Mouse (Mus musculus): ENCODE results near the gene Litaf. TPM values are rescaled to one million over a fixed set of nuclear protein-coding genes. Genes with fewer than 3 reads are reported as not detected.
"Not testable (repeated sequence)": the region's sequence is repeated elsewhere in the genome, so short reads cannot be mapped to it uniquely, and the experiment has no call there.

Gene Litaf
- total RNA-seq, 2 experiments from 2014 or later = 12.4 to 13.2 TPM

DNA sequence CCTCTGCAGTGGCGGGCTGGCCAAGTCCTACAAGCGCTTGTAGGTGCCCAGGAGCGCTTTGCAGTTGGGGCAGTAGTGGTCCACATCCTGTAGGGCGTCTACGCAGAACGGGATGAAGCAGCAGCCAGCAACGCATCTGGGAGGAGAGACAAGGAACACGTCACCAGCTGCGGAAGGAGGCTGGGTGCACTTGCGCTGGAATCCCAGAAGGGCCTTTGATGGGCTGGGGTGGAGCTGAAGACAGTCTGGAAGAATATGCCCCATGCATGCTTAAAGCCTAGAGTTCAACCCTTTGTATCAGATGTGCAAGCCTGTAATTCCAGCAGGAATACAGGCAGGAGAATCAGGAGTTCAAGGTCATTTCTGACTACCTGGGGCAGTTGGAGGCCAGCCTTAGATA, 105.0 kb downstream of the Litaf start:
- DNase-seq (ENCODE audit: low spot score in 2 of 2) = no peak

DNA sequence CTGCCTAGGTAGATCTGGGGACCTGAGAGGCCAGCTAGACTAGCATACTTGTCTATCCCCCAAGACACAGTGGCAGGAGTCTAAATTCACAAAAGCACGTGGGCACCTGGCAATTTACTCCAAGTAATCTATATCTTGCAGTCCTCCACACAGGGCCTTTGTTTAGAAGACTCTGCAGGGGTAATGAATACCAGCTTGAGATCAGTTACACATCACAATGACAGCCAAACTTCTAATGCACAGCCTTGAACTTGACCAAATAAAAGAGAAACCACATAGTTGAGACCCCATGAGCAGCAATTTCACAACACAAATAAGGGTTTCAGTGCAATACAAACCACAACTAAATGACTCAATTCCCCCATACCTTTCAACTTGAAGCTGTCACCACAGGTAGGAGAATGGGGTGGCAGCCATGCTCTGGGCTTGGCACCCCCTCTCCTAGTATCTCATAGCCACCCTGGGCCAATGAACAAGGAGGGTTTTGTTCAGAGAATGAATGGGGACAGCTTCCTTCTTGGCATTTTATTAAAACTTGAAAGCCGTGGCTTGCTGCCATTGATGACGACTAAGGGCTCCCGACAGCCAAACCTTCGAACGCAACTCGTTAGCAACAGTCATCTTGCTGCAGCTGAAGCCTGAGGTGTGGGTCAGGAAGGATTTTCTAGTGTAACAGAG, 107.1 kb downstream of the Litaf start:
- peak; percentile 71 to 75 for DNase-seq (ENCODE audit: low spot score in 2 of 2)

DNA sequence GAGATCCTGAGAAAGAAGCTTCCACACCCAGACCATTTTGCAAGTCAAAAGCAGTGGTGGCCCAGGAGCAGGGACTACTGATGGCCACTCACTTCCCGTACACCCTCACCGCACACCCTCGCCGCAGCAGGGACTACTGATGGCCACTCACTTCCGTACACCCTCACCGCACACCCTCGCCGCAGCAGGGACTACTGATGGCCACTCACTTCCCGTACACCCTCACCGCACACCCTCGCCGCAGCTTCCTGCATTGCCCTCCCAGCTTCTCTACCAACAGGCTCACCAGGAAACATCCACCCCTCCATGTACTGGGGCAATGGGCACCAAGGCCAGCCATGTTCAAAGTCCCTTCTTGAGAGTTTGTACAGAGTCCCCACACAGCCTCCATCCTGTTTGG, 107.7 kb downstream of the Litaf start:
- DNase-seq (ENCODE audit: low spot score in 2 of 2) = not testable (repeated sequence)

DNA sequence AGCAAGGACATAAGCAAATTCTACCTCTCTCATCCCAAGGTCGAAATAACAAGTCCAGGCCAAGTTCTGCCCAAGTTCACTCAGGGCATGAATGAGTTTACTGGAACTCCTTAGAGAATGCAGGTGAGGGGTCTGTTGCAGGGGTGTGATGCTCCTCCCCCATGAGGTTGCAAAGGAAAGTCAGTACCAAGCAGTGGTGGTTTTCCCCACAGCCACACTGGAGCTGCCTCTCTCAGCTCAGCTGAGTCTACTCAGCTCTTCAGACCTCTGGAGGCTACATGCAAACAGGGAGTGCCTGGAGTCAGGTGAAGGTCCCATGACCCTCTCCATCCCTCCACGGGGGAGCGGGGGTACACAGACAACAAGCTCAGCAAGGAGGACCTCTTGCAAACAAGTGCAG, 108.2 kb downstream of the Litaf start:
- DNase-seq (ENCODE audit: low spot score in 2 of 2) = no peak

DNA sequence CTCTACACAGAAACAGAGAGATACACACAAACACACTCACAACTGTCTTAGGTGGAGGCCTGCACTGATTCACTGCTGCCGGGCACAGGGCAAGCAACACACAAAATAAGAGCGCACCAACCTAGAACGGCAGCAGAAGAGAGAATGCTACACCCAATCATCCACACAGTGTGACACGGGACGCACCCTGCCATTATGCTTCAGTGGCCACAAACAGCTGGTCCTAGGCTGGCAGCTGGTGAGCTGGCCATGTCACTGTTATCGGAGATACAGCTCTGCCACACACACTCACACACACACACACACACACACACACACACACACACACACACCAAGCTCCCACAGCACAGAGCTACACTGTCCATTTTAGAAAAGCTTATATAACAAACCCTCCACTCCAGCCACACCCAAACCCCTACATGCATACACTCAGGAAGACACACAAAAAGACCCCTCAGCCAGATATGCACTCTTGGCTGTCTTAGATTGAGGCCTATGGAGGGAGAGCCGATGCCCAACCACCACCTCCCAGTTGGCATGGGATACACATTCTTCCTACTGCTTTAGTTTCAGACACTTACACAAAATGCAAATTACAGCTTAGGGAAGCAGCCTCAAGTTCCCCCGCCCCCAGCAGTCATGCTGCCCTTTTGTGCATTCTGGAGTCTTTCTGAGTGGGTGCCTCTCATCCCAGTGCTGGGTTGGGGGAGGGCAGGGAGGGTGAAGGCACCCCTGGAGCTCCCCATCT, 108.8 kb downstream of the Litaf start:
- peak in 1 of 2 experiments; percentile 22 for DNase-seq (ENCODE audit: low spot score in 2 of 2)

DNA sequence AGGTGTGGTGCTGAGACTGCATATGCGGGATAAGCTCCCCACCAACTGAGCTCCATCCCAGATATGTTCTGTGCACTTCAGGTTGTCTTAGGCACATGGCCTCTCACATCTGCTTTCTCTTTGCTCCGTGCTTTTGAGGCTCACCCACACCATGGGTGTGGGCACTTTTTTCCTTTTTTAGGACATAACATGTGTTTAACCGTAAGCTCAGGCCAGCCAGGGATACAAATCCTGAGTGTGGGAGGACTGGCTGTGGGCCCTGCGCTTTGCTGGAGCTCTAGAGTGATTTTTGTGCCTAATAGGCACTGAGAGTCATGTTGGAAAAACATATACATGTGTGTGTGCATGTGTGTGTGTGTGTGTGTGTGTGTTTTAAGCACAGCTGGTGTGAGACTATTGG, 110.9 kb downstream of the Litaf start:
- DNase-seq (ENCODE audit: low spot score in 2 of 2) = peak in 1 of 2 experiments; percentile 28

DNA sequence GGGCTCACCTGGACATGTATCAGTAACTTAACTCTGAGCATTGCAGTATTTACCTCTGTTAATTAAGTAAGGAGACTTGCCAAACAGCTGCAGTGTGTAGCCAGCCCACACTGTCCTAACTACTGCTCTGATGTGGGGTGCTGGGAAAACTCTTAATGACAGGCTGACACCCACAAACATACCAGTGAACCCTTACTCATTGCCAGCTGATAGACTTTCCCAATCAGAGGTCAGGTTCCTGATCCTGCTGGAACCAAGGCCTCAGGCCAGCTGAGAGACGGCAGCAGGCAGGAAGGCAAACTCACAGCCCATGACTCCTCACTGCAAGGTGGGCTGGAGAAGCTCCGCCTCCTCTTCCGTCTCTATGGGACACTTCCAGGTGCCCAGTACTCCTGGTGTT, 113.1 kb downstream of the Litaf start:
- DNase-seq (ENCODE audit: low spot score in 2 of 2) = no peak

DNA sequence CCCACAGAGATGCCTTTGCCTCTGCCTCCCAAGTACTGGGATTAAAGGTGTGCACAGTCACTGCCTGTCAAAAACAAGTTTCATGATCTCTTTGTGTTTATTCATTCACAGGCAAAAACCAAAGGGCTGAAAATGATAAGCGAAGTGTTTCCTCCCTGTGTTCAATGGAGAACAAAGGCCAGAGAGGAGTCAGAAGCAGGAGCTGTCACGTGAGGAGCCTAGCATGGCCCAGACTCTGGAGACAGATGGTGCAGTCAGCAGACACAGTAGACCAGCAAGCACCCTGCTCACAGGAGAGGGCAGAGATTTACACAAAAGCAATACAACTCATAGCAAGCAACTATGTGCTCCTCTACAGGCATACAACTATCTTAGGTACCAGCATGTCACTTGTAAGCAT, 113.9 kb downstream of the Litaf start:
- no peak for DNase-seq (ENCODE audit: low spot score in 2 of 2)

DNA sequence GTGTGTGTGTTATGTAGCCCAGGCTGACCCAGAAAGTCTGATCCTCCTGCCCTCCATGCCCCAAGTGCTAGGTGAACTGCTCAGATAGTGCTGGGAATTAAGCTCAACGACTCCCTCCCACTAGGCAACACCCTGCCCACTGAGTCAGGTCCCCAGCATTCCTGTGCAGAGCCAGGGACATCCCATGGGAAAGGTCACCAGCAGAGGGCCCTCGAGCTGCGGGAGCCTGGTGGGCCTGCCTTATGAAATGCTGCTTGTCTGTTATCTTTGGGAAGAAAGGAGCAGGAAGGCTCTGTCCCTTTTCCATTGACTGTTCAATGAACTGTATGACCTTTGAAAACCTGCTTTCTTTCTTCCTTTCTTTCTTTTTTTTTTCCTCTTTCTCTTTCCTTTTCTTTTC, 114.4 kb downstream of the Litaf start:
- DNase-seq (ENCODE audit: low spot score in 2 of 2) = peak; percentile 40 to 65

DNA sequence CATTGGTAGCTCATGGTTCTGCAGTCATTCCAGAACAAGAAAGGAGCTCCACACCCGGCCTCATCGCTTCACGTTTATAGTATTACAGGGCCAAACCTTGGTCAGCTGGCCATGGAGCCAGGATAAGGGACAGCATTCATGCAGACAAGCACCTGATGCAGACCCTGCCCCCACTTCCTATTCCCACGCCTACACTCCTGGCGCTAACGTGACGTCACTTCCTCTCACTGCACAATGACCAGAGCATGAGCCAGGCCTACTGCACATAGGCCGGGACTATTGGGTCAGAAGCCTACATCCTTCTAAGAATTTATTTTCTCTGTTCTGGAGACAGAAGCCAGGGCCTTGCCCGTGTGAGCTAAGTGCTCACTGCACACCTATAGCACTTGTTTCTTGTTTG, 115.4 kb downstream of the Litaf start:
- DNase-seq (ENCODE audit: low spot score in 2 of 2) = no peak

DNA sequence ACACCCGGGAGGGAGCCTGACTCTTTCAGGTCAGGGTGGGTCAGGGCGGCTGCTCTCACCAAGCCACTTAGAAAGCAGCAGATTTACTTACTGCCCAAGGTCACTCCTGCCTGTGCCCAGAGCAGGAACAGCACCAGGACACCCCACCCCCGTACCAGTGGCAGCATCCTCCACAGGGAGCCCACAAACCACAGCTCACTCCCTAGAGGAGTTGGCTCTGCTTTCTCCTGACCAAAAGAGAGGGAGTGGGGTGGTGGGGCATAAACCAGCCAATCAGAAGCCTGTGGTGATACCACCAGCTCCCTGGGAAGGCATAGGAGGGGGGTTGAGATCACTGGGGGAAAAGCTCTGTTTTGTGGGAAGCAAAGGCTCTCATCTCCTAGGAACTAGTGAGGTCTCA, 118.2 kb downstream of the Litaf start:
- DNase-seq (ENCODE audit: low spot score in 2 of 2) = no peak

DNA sequence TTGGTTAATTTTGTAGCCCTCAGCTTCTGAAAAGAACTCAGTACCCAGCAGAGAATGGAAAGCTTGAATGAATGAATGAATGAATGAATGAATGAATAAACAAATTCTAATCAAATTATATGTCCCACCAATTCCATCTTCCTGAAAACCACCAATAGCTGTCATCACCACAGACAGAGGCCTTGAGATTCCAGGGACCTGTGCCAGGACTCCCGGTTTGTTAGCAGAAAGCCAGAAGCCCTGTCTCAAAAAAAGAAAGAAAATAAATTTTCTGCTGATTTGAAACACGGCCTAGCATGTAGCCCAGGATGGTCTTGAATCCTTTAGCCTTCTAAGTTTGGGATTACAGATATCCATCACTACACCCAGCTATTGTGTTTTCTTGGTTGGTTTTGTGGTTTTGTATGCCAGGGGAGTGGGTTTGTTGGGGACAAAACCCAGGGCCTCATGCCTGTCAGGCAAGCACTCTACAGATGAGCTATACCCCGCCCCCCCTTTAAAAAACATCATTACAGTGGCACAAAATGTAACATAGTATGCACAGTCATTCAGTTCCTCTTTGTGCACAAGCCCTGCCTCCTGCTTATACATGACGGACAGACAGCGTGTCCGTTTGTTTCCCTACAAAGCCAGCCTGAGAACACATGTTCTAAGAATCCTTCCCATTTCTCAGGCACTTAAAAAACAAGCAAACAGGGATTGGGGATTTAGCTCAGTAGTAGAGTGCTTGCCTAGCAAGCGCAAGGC, 120.4 kb downstream of the Litaf start:
- DNase-seq (ENCODE audit: low spot score in 2 of 2) = no peak

DNA sequence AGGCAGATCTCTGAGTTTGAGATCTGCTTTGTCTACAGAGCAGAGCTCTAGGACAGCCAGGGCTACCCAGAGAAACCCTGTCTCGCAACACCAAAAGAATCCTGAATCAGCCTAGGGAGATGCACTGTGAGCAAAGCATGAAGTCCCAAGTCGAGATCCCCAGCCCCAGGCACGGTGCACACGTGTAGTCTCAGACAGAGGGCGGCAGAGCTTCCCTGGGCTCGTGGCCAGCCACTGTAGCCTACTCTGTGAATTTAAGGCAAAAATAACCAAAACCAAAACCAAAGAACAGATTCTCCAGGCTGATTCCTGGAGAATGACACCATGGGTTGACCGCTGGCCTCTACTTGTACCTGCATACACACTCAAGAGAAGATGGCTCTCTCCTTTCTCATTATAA, 121.4 kb downstream of the Litaf start:
- no peak for DNase-seq (ENCODE audit: low spot score in 2 of 2)

DNA sequence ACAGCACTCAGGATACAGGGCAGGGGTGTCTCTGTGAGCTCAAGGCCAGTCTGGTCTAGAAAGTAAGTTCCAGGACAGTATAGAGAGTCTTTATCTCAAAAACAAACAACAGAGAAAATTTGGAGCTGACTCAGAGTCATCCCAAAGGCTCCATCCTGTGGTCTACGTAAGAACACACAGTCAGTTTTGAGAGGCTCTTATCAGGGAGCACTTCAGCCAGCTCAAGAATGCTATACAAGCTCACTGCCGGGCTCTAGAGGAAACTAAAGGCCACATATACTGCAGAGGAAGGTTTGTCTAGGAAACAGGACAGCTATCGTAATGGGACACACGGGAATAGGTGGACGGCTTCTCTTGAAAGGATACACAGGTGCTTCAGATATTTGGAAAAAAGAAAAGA, 122.7 kb downstream of the Litaf start:
- no peak for DNase-seq (ENCODE audit: low spot score in 2 of 2)

DNA sequence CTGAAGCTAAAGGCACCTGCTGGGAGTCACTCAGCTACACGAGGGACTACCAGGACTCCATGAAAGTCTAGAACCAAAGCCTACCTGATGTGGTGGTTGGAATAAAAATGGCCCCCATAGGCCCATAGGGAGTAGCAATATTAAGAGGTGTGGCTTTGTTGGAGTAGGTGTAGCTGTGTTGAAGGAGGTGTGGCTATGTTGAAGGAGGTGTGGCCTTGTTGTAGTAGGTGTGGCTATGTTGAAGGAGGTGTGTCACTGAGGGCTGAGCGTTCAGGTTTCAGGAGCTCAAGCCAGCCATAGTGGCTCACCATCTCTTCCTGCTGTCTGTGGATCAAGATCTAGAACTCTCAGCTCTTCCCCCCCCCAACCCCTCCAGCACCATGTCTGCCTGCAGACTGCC, 125.3 kb downstream of the Litaf start:
- no peak for DNase-seq (ENCODE audit: low spot score in 2 of 2)

DNA sequence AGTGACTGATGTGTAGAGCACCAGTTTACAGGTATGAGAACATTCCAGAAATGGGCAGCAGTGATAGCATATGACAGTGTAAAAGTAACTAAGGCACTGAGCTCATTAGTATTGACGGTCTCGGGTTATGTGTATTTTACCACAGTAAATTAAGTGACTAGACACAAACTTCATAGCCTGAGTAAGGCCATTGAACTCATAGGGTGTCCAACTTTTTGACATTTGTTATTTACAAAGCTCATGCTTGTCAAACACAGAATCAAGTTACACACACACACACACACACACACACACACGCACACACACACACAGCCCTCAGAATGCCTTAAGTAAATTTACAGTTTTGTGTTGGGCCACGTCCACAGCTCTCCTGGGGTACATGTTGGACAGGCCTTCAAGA, 126.0 kb downstream of the Litaf start:
- DNase-seq (ENCODE audit: low spot score in 2 of 2) = no peak

DNA sequence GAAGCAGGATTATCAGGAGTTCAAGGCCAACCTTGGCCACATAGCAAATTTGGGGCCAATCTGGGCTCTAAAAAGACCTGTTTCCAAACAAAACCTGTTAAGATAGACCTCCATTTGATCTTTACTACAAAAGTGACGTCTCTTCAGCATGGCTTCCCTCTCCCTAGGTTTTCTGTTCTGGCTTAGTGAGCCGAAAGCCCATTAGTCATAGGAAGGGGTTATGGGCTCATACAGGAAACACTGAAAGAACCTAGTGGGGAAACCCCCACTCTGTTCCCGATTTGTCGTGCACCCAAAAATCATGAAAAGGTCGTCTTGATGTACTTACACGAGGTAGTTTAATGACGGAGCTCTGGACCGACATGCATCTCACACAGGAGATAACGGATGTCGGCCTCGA, 128.5 kb downstream of the Litaf start:
- DNase-seq (ENCODE audit: low spot score in 2 of 2) = no peak

DNA sequence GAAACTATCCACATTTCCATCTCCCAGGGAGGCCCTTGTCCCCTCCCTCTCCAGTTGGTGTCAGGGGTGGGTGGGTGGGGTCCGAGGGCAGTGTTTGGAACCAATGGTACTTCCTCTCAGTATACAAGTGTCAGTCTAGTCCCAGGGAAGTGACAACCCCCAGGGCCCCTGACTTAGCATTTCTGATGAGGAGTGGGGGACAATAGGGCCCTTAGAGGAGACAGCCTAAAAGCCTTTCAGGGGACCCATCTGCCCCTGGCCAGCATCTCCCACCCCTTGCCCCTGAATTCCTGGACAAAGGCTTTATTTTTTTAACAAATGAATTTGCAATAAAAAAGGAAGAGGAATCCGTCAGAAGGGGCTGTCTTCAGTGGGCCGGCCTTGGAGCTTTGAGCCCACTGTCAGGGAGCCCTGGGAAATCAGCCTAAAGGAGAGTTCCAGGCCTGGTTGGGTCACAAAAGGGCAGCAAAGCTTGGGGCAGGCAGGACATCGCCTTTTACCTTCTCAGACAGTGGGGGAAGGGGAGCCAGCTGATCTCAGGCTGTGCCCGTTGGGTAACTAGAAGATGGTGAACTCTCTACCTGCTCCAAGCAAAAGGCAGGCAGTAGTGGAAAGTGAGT, 129.1 kb downstream of the Litaf start:
- no peak for DNase-seq (ENCODE audit: low spot score in 2 of 2)

DNA sequence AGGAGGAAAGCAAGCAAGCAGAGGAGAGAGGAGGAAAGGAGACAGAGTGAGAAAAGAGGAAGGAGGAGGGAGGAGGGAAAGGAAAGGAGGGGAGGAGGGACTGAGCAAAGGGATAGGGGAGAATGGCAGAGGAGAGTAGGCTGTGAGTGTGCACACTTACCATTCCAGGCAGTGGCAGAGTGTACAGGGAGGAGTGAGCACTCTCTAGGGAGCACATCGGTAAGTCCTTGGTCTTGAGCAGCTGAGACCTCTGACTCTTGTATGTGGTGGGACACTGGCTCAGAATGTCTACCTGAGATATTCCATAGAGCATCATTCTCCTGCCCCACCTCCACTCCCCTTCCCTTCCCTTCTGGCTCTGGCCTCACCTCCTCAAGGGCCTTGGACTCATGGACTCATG, 131.9 kb downstream of the Litaf start:
- DNase-seq (ENCODE audit: low spot score in 2 of 2) = no peak

DNA sequence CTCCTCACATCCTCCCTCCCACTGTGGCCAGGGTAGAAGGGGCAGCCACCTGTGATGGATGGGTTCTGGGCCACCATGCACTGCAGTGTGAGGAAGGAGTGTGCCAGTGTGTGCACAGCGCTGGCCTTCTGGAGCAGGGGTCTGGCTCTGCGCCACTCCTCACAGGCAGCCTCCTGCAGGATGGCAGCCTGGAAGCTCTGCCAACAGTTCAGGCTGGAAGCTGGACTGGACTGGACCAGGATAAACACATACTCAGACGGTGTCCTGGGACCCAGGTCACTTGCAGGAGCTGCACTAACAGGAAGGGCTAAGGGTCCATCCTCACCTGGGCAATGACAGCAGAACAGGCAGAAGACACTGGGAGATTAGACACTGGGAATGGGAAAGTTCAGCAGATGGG, 132.6 kb downstream of the Litaf start:
- peak in 1 of 2 experiments; percentile 20 for DNase-seq (ENCODE audit: low spot score in 2 of 2)

DNA sequence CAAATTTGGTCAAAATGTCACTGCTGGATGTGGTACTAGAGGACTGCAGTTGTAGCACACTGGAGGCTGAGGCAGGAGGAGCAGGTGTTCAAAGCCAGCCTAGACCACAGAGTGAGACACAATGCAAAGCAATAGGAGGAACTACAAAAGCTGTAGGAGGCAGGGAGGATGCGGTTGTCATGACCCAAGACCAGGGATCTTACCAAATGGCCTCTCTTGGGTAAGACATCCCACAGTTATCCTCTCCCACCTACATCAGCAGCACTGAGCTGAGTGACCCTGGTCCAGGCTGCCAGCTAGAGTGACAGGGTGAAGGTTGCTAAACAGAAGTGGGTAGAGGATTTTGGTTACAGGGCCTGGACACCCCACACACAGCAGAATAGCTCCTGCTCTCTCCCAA, 138.9 kb downstream of the Litaf start:
- no peak for DNase-seq (ENCODE audit: low spot score in 2 of 2)

All from layer of hippocampus, postnatal 10 days (tissue).